Mouse (Mus musculus): ENCODE data around the gene Unc13b. TPM values are rescaled to one million over a fixed set of nuclear protein-coding genes. Genes with fewer than 3 reads are reported as not detected.
A peak's percentile ranks its signal among the peaks of the same experiment; 100 is the strongest.

Unc13b gene
- polyA plus RNA-seq, 1 experiment from 2014 or later = 3.9 TPM

DNA sequence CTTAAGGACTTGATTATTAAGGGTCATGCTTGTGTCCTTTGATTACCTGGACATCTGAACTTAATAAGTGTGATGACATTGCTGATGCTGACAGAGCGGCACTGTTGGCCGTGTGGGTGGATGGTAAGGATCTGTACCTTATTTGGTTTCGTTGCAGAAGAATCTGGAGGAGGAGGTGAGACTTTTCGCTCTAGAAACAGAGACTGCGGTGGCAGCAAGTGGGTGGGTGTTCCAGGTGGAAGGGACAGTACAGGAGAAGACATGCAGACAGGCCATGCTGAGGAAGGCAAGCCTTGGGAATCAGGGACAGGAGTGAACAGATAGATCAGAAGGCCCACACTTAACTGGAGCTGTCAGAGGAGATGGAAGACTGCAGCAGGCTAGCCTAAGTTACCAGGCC is 130.6 kb downstream of the Unc13b start:
- H3K4me2 ChIP-seq = no peak overlapping the region
- H3K36me3 ChIP-seq = no peaks in the 10 kb centered on the region
- no peaks in the 10 kb centered on the region for H3K9me3 ChIP-seq
- ATAC-seq (ENCODE audit: insufficient number of reproducible peaks, insufficient read depth, low FRiP score, low TSS enrichment, low read depth) = no peak
- no peak overlapping the region for H3K4me3 ChIP-seq
- 67% methylated on average over 5 of the region's 5 CpGs for whole genome bisulfite sequencing
- H3K27ac ChIP-seq = no peak overlapping the region
- H3K9ac ChIP-seq = no peak overlapping the region
- H3K27me3 ChIP-seq = no peaks in the 10 kb centered on the region
- H3K4me1 ChIP-seq = no peaks in the 10 kb centered on the region

DNA sequence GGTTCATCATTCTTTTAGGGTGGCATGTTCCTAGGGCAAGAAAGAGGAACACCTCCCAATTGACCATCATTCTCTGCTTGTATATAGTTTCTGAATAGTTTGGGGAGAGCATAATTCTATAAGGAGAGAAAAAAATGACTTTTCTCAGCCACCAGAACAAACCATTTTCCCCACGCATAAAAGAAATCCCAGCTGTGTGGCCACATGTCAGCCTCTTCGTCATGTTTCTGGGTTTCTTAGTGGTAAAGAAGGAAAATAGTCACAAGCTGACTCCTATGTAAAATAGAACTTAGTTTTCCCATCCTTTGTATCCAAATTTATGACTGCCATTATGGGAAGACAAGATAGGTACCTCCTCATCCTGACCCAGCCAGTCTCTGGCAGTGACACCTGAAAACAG is 146.2 kb downstream of the Unc13b start:
- Histone ChIP-seq H3K9me3 (peaks cover 6% of the 10 kb centered on the region; the same call in 1 of the 2 replicates), H3K27me3 (no peaks in the 10 kb centered on the region), H3K4me1 (peaks cover 13% of the 10 kb centered on the region), H3K4me2 (no peak overlapping the region), H3K9ac (no peak overlapping the region), H3K4me3 (no peak overlapping the region), H3K27ac (no peak overlapping the region), H3K36me3 (no peaks in the 10 kb centered on the region; the same call in 1 of the 2 replicates)
- no peak for ATAC-seq (ENCODE audit: insufficient number of reproducible peaks, insufficient read depth, low FRiP score, low TSS enrichment, low read depth)
- WGBS = 80% methylated on average over 2 of the region's 2 CpGs

DNA sequence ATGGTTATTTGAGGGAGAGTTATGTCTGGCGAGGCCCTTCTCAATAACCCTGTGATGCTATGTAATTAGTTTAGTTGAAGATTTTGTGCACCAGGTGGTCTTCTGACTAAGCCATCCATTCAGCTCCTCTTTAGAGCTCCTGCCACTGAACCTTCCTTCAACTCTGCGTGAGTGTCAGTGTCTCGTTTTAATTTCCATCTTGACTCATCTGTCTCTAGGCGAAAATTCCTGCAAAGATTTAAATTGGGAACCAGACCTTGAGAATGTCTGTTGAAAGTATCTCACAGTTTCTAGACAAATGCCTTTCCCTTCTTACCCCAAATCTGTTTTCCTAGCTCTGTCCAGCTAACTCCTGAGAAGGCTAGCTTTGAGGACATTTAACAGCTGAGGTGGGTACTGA is 146.8 kb downstream of the Unc13b start:
- Histone ChIP-seq H3K27me3 (no peaks in the 10 kb centered on the region), H3K9ac (no peak overlapping the region), H3K4me1 (peaks cover 13% of the 10 kb centered on the region), H3K4me2 (no peak overlapping the region), H3K4me3 (no peak overlapping the region), H3K9me3 (peaks cover 6% of the 10 kb centered on the region; the same call in 1 of the 2 replicates), H3K36me3 (no peaks in the 10 kb centered on the region; the same call in 1 of the 2 replicates), H3K27ac (no peak overlapping the region)
- ATAC-seq (ENCODE audit: insufficient number of reproducible peaks, insufficient read depth, low FRiP score, low TSS enrichment, low read depth) = no peak
- whole genome bisulfite sequencing = 39% methylated on average over 4 of the region's 4 CpGs

DNA sequence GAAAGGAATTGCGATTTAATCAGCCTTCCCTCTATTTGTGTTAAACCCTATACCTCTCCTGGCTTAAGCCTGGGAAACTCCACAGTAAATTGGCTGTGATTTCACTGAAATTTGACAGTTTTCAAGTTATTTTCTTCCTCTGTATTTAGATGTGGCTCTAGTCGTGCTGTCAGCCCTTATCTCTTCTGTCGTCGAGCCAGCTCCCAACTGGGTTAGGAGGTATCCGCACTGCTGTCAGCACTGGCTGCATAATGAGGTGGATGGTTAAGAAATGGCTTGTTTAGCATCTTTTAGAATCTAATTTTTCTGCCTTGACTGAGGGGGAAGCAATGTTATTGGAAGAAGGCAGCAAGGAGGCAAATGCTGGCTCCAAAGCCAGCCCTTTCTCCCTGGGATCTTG is 148.2 kb downstream of the Unc13b start:
- Histone ChIP-seq H3K9ac (no peak overlapping the region), H3K4me3 (no peak overlapping the region), H3K9me3 (peaks cover under 1% of the 10 kb centered on the region; the same call in 1 of the 2 replicates), H3K27me3 (no peaks in the 10 kb centered on the region), H3K27ac (no peak overlapping the region), H3K36me3 (no peaks in the 10 kb centered on the region), H3K4me1 (peaks cover 13% of the 10 kb centered on the region), H3K4me2 (no peak overlapping the region)
- 62% methylated on average over 5 of the region's 5 CpGs for WGBS
- ATAC-seq (ENCODE audit: insufficient number of reproducible peaks, insufficient read depth, low FRiP score, low TSS enrichment, low read depth) = no peak

DNA sequence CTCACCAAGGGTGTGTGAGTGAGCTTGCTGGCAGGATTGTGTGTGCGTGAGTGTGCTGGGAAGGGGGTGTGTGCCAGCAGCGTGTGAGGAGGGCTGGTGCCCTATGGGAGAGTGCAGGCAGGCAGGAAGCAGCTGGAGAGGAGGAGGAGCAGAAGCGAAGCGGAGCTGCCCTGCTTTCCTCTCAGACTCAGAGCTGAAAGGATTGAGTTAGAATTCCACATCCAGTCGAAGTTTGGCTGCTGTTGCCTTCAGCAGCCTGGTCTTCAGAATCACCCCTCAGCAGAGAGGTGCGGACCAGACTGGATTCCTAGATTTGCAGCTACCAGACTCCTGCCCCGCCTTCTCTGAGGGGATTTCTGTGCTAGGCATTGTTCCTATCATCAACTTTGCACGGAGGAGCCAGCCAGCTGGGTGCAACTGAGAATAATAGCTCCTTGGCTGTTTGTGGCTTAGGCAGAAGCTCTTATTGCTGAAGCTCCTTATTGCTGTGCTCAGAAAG is 150.4 kb downstream of the Unc13b start:
- H3K27ac ChIP-seq = peak overlapping the region; percentile 73
- 3% methylated on average over 8 of the region's 8 CpGs for WGBS
- H3K4me2 ChIP-seq = peak overlapping the region; percentile 64
- H3K27me3 ChIP-seq = no peaks in the 10 kb centered on the region
- peak overlapping the region; percentile 71 for H3K9ac ChIP-seq
- peak overlapping the region; percentile 39 for H3K4me3 ChIP-seq
- no peaks in the 10 kb centered on the region for H3K9me3 ChIP-seq
- no peaks in the 10 kb centered on the region for H3K36me3 ChIP-seq
- peaks cover 13% of the 10 kb centered on the region for H3K4me1 ChIP-seq
- peak; percentile 81 for ATAC-seq (ENCODE audit: insufficient number of reproducible peaks, insufficient read depth, low FRiP score, low TSS enrichment, low read depth)

DNA sequence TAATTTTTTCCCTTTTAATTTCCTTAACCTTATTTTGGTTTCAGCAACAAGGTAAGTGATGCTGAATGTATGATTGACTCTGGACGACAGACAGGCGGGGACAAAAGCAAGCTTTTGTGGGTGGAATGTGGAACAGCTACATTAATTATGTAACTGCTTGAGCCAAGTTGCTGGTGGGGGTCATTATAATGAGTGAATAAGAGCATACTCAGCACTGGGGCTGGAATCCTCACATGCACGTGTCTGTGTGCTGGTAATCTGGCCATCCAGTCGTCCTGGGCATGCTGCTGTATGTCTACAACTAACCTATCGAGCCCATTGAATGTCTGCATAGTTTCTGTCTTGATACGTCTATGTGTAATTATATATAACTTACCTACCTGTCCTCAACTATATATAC is 150.9 kb downstream of the Unc13b start:
- WGBS = 41% methylated on average over 6 of the region's 6 CpGs
- H3K9me3 ChIP-seq = no peaks in the 10 kb centered on the region
- H3K36me3 ChIP-seq = no peaks in the 10 kb centered on the region
- H3K4me1 ChIP-seq = peaks cover 13% of the 10 kb centered on the region
- no peak for ATAC-seq (ENCODE audit: insufficient number of reproducible peaks, insufficient read depth, low FRiP score, low TSS enrichment, low read depth)
- peak overlapping the region; percentile 39 for H3K4me3 ChIP-seq
- no peaks in the 10 kb centered on the region for H3K27me3 ChIP-seq
- H3K9ac ChIP-seq = peak overlapping the region; percentile 71
- peak overlapping the region; percentile 73 for H3K27ac ChIP-seq
- H3K4me2 ChIP-seq = peak overlapping the region; percentile 64

DNA sequence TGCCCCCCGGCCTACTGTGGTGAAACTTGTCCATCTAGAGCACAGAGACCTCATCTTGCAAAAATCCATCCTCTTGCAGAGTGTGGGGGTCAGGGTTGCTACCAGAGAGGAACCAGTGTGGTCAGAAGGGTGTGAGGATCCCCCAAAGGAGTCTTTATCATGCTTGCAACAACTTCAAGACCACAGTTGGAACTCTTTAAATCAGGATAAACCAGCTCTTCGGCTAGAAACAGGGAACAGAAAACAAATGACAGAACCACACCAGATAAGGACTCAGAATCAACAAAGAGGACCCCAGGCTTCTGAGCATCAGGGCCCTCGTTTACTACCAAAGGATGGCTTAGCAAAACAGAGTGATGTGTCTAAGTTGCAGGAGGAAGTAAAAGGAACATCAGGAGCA is 157.7 kb downstream of the Unc13b start:
- Histone ChIP-seq H3K9me3 (no peaks in the 10 kb centered on the region), H3K4me3 (no peak overlapping the region), H3K36me3 (no peaks in the 10 kb centered on the region), H3K4me1 (no peaks in the 10 kb centered on the region), H3K27ac (no peak overlapping the region), H3K9ac (no peak overlapping the region), H3K27me3 (no peaks in the 10 kb centered on the region), H3K4me2 (no peak overlapping the region)
- WGBS = 69% methylated on average over 3 of the region's 3 CpGs
- ATAC-seq (ENCODE audit: insufficient number of reproducible peaks, insufficient read depth, low FRiP score, low TSS enrichment, low read depth) = no peak

DNA sequence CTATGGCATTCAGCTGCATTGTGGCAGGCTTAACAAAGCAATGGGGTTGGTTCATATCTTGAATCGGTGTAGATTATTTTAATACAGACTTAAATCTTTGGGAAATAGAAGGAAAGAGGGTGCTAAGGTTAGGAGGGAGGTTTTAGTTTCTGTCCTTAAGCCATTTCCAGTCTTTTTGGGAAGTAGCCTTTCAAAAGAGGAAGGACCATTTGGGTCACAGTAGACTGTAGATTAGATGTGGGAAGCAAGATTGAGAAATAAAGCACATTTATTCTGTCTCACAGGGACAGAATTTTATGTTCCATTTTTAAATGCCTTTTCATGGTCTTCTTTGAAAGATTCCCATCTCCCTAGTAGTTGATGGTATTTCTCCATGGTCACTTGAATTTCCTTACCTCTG is 159.2 kb downstream of the Unc13b start:
- Histone ChIP-seq H3K9ac (no peak overlapping the region), H3K9me3 (no peaks in the 10 kb centered on the region), H3K4me2 (no peak overlapping the region), H3K4me3 (no peak overlapping the region), H3K4me1 (no peaks in the 10 kb centered on the region), H3K36me3 (no peaks in the 10 kb centered on the region), H3K27me3 (no peaks in the 10 kb centered on the region), H3K27ac (no peak overlapping the region)
- ATAC-seq (ENCODE audit: insufficient number of reproducible peaks, insufficient read depth, low FRiP score, low TSS enrichment, low read depth) = no peak
- WGBS = 91% methylated on average over 1 of the region's 1 CpGs

DNA sequence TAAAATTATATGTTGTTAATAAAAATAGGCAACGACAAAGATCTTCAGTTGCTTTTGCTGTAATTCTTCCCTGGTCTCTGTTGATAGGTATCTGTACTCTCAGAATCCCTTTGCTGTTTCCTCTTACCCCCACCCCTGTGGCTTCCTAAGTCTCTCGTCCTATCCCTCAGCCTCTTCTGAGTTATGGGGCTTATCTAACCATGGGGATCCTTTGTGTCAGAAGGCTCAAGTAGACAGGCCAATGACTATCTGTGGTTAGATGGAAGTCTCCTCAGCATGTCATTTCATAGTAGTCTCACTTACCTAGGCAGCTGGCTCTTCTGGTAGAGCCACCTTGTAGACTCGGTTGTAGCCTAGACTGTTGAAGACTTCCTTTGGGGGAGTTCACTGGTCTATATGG is 173.1 kb downstream of the Unc13b start:
- Histone ChIP-seq H3K4me3 (no peak overlapping the region), H3K9ac (no peak overlapping the region), H3K4me2 (no peak overlapping the region), H3K27ac (no peak overlapping the region), H3K27me3 (no peaks in the 10 kb centered on the region), H3K9me3 (no peaks in the 10 kb centered on the region), H3K36me3 (no peaks in the 10 kb centered on the region), H3K4me1 (no peaks in the 10 kb centered on the region)
- WGBS = 84% methylated on average over 3 of the region's 3 CpGs
- no peak for ATAC-seq (ENCODE audit: insufficient number of reproducible peaks, insufficient read depth, low FRiP score, low TSS enrichment, low read depth)

DNA sequence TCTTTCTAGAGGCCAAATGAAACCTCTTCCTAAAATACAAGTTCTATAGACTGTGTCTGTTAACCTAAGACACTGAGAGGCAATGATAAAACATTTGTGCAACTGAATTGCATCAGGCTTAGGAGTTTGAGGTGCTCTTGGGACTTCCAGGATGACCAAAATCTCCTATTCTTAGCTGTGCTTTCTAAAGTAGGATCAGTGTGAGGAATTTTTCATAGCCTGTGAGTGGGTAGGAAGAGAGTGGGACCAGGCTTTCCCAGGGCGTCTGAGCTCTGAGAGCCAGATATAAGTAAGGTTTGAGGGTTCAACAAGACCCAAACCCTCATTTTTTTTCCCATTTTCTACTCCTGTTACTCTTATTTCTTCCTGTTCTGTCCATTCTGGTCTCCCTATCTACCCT is 174.2 kb downstream of the Unc13b start:
- no peaks in the 10 kb centered on the region for H3K27me3 ChIP-seq
- no peak overlapping the region for H3K4me2 ChIP-seq
- H3K9me3 ChIP-seq = no peaks in the 10 kb centered on the region
- H3K36me3 ChIP-seq = no peaks in the 10 kb centered on the region
- H3K4me3 ChIP-seq = no peak overlapping the region
- 80% methylated on average over 1 of the region's 1 CpGs for WGBS
- H3K4me1 ChIP-seq = peaks cover 3% of the 10 kb centered on the region; the same call in 1 of the 2 replicates
- ATAC-seq (ENCODE audit: insufficient number of reproducible peaks, insufficient read depth, low FRiP score, low TSS enrichment, low read depth) = no peak
- no peak overlapping the region for H3K27ac ChIP-seq
- H3K9ac ChIP-seq = no peak overlapping the region

DNA sequence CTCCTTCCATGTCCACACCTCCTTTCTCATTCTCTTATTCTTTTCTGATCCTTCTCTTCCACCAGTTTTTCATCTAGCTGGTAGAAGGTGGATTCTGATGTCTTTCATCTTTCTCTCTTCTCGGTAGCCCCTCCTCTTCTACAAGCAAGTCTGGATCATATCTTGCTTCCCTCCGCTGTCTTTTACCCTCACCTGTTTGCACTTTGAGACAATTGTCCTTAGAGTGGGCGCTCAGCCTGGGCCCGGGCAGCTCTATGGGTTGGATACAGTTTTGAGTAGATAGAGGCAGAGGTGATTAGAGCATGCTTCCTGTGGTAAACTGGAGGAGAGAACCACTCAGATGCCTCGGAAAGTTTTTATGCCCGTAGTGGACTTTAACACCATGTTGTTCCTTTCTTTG is 174.7 kb downstream of the Unc13b start:
- Histone ChIP-seq H3K9ac (no peak overlapping the region), H3K36me3 (no peaks in the 10 kb centered on the region), H3K27me3 (no peaks in the 10 kb centered on the region), H3K4me1 (peaks cover 3% of the 10 kb centered on the region; the same call in 1 of the 2 replicates), H3K9me3 (no peaks in the 10 kb centered on the region), H3K4me2 (no peak overlapping the region), H3K27ac (no peak overlapping the region), H3K4me3 (no peak overlapping the region)
- 80% methylated on average over 6 of the region's 6 CpGs for WGBS
- ATAC-seq (ENCODE audit: insufficient number of reproducible peaks, insufficient read depth, low FRiP score, low TSS enrichment, low read depth) = no peak

DNA sequence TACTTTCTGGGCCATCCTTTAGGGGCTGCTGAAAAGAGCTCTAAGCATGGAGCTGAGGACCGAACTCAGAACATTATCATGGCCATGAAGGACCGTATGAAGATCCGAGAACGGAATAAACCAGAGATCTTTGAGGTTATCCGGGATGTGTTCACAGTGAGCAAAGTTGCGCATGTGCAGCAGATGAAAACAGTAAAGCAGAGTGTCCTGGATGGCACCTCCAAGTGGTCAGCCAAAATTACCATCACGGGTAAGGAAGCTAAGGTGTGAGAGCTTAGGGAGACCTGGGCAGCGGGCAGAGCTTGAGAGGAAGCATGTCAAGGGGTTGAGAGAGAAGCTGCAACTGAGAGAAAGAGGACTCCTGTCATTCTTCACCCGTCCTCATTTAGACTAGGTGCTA is 178.1 kb downstream of the Unc13b start:
- H3K27ac ChIP-seq = no peak overlapping the region
- 93% methylated on average over 9 of the region's 9 CpGs for WGBS
- H3K4me3 ChIP-seq = no peak overlapping the region
- H3K4me1 ChIP-seq = peaks cover 3% of the 10 kb centered on the region; the same call in 1 of the 2 replicates
- H3K4me2 ChIP-seq = no peak overlapping the region
- no peaks in the 10 kb centered on the region for H3K9me3 ChIP-seq
- no peaks in the 10 kb centered on the region; the same call in 1 of the 2 replicates for H3K36me3 ChIP-seq
- H3K27me3 ChIP-seq = no peaks in the 10 kb centered on the region
- ATAC-seq (ENCODE audit: insufficient number of reproducible peaks, insufficient read depth, low FRiP score, low TSS enrichment, low read depth) = no peak
- H3K9ac ChIP-seq = no peak overlapping the region

Measured in embryonic facial prominence, embryonic 13.5 days (tissue).